Mouse (Mus musculus): ENCODE results near the gene Bmx. TPM values are rescaled to one million over a fixed set of nuclear protein-coding genes. Genes with fewer than 3 reads are reported as not detected.

Bmx gene
- total and polyA plus RNA-seq, 3 experiments: not detected

DNA sequence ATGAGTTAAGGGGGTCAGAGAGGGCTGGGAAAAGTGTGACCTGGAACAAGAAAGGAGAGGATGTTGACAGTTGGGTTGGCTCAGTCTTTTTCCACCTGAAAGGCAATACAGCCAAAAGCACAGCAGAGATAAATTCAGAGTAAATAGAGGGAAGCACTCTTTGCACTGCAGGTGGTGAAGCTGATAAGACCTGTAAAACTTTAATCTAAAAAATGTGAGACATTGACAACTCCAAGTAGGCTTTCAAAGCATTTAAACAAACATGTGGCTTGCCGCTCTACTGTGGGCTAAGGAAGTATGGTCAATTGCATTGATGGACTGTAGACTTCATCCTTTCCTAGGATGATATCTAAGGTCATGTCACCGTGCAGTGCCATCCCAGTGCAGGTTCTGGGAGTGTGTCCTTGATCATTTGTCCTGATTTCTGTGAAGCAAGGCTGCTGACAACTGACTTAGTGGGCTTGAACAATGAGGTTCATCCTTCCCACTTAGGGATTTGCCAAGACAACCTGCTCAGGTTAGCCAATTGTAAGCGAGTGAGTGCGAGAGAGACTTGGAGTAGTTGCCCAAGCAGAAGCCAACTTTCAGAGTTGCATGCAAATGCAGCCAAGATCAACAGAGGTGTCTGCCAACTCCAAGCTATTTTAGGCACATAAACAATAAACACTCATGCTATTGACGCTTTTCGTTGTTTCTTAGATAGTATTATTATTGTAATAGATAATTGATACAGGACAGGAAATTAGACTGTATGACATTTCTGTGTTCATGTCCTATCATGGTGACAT lies 112.3 kb downstream of the Bmx start:
- peak overlapping the region; percentile 5; the same call in 1 of the 2 replicates for H3K27ac ChIP-seq (ENCODE audit: control insufficient read depth, low read depth, low read length)
- peak; percentile 74 for DNase-seq (ENCODE audit: low read depth, low spot score)

More for the DNA sequence above, 112.3 kb downstream of the Bmx start:
- Histone ChIP-seq H3K4me3 (ENCODE audit: control insufficient read depth in 1 of 2, insufficient read depth in 1 of 2, low read depth in 2 of 2, low read length in 2 of 2) (no peak overlapping the region), H3K36me3 (ENCODE audit: control insufficient read depth in 1 of 2, insufficient read depth in 2 of 2, low read length in 2 of 2) (peaks cover 0 to 19% of the 10 kb centered on the region in 2 experiments; a peak in 2 of 4 replicates), H3K9ac (ENCODE audit: control insufficient read depth, low read depth, low read length, poor library complexity, severe bottlenecking) (no peak overlapping the region), H3K9me3 (replicated peaks; ENCODE audit: insufficient read depth, low read length) (no peaks in the 10 kb centered on the region), H3K4me1 (ENCODE audit: control insufficient read depth in 1 of 2, insufficient read depth in 2 of 2, low read length in 2 of 2) (peaks cover 4 to 8% of the 10 kb centered on the region in 2 experiments), H3K79me2 (ENCODE audit: control insufficient read depth, insufficient read depth, low read length, poor library complexity) (no peaks in the 10 kb centered on the region), H3K27me3 (ENCODE audit: control insufficient read depth in 1 of 2, insufficient read depth in 2 of 2, low read length in 2 of 2) (no peaks in the 10 kb centered on the region)
- no peak for TF ChIP-seq SMC3 (IDR thresholded peaks at IDR 0.05; ENCODE audit: low read depth, low read length)
- no peak for TF ChIP-seq USF2 (IDR thresholded peaks at IDR 0.05; ENCODE audit: borderline replicate concordance in 1 of 2, insufficient read depth in 1 of 2, low read depth in 1 of 2, low read length in 2 of 2)
- no peak for TF ChIP-seq GABPA (IDR thresholded peaks at IDR 0.05; ENCODE audit: low read depth, low read length)
- TF ChIP-seq ZC3H11A (IDR thresholded peaks at IDR 0.05; ENCODE audit: low read depth, low read length): no peak
- TF ChIP-seq MXI1 (IDR thresholded peaks at IDR 0.05; ENCODE audit: low read depth, low read length): peak; percentile 88
- TF ChIP-seq MYC (IDR thresholded peaks at IDR 0.05; ENCODE audit: low read depth, low read length): peak; percentile 74; the same call in 1 of the 2 replicates
- peak; percentile 70; the same call in 1 of the 2 replicates for TF ChIP-seq BHLHE40 (IDR thresholded peaks at IDR 0.05; ENCODE audit: borderline replicate concordance, low read depth, low read length)
- no peak for TF ChIP-seq UBTF (IDR thresholded peaks at IDR 0.05; ENCODE audit: borderline replicate concordance, insufficient read depth, low read depth, low read length)
- TF ChIP-seq KAT2A (conservative IDR thresholded peaks at IDR 0.05; ENCODE audit: low read depth, low read length): no peak
- no peak for TF ChIP-seq MAZ (IDR thresholded peaks at IDR 0.05; ENCODE audit: low read depth, low read length)
- no peak for TF ChIP-seq ZKSCAN1 (IDR thresholded peaks at IDR 0.05; ENCODE audit: low read depth, low read length)
- TF ChIP-seq POLR2AphosphoS5 (IDR thresholded peaks at IDR 0.05; ENCODE audit: borderline replicate concordance, low read depth, low read length): no peak
- TF ChIP-seq HCFC1 (IDR thresholded peaks at IDR 0.05; ENCODE audit: low read depth, low read length): 0 out of 2 replicates have a peak, but pooled peaks have one; percentile 30
- no peak for TF ChIP-seq RAD21 (IDR thresholded peaks at IDR 0.05; ENCODE audit: low read depth, low read length)
- peak; percentile 91 for TF ChIP-seq RCOR1 (IDR thresholded peaks at IDR 0.05; ENCODE audit: low read depth, low read length)
- TF ChIP-seq CTCF (IDR thresholded peaks at IDR 0.05 in 2 of 3, conservative IDR thresholded peaks at IDR 0.05 in 1 of 3; ENCODE audit: control insufficient read depth in 1 of 3, insufficient read depth in 1 of 3, low read depth in 2 of 3, low read length in 3 of 3, poor library complexity in 1 of 3, severe bottlenecking in 1 of 3): no peak
- TF ChIP-seq CHD2 (IDR thresholded peaks at IDR 0.05; ENCODE audit: low read length): no peak
- peak; percentile 93 for TF ChIP-seq ETS1 (IDR thresholded peaks at IDR 0.05; ENCODE audit: low read depth, low read length)
- TF ChIP-seq SIN3A (IDR thresholded peaks at IDR 0.05; ENCODE audit: low read length): peak; percentile 66; the same call in 1 of the 2 replicates
- TF ChIP-seq MEF2A (IDR thresholded peaks at IDR 0.05; ENCODE audit: extremely low read depth, insufficient replicate concordance, low read depth, low read length, poor library complexity, severe bottlenecking): no peak
- TF ChIP-seq TBP (IDR thresholded peaks at IDR 0.05; ENCODE audit: low read depth, low read length): no peak
- TF ChIP-seq EP300 (IDR thresholded peaks at IDR 0.05; ENCODE audit: low read depth in 1 of 2, low read length in 2 of 2): peak; percentile 94 to 95
- TF ChIP-seq TCF12 (IDR thresholded peaks at IDR 0.05; ENCODE audit: low read depth, low read length): peak; percentile 96
- peak; percentile 90 for TF ChIP-seq TAL1 (IDR thresholded peaks at IDR 0.05; ENCODE audit: low read length)
- TF ChIP-seq NRF1 (IDR thresholded peaks at IDR 0.05; ENCODE audit: insufficient read depth, low read depth, low read length, poor library complexity, severe bottlenecking): no peak
- no peak for TF ChIP-seq ELF1 (IDR thresholded peaks at IDR 0.05; ENCODE audit: low read depth, low read length)
- TF ChIP-seq GATA1 (IDR thresholded peaks at IDR 0.05; ENCODE audit: low read depth, low read length): peak; percentile 96
- peak; percentile 72 for TF ChIP-seq MAX (IDR thresholded peaks at IDR 0.05; ENCODE audit: low read length)
- TF ChIP-seq JUND (IDR thresholded peaks at IDR 0.05; ENCODE audit: low read depth, low read length): no peak
- TF ChIP-seq MYB (IDR thresholded peaks at IDR 0.05; ENCODE audit: low read depth, low read length): peak; percentile 67
- TF ChIP-seq POLR2A (IDR thresholded peaks at IDR 0.05; ENCODE audit: control insufficient read depth in 1 of 2, insufficient read depth in 1 of 2, low read depth in 1 of 2, low read length in 2 of 2, poor library complexity in 1 of 2): no peak
- TF ChIP-seq MAFK (IDR thresholded peaks at IDR 0.05; ENCODE audit: borderline replicate concordance, low read depth, low read length): no peak
- TF ChIP-seq NELFE (IDR thresholded peaks at IDR 0.05; ENCODE audit: low read depth, low read length): no peak
